Mouse (Mus musculus) neural tube, embryonic 13.5 days (tissue): ENCODE measurements around the gene Ankrd24. TPM values are rescaled to one million over a fixed set of nuclear protein-coding genes. Genes with fewer than 3 reads are reported as not detected.

Experiments
- ATAC-seq: fragments of 200-750 bp; cut with Nextera tagmentation; 2 replicates; pipeline ENCODE4 v1.8.0; 2017; ENCODE audit warnings: low read depth, mild to moderate bottlenecking, moderate TSS enrichment, moderate library complexity
- H3K27ac ChIP-seq: fragments of 300-500 bp; sonication (generic); replicated peaks from 2 replicates; pipeline ENCODE4 v1.5.1; 2015; ENCODE audit warnings: moderate library complexity, mild to moderate bottlenecking, inconsistent platforms
- H3K27me3 ChIP-seq: fragments of 300-500 bp; sonication (generic); 2 replicates; pipeline ENCODE4 v1.6.1; 2015; ENCODE audit warnings: mild to moderate bottlenecking, inconsistent platforms
- H3K36me3 ChIP-seq: fragments of 300-500 bp; sonication (generic); 2 replicates; pipeline ENCODE4 v1.6.1; 2015; ENCODE audit warnings: mild to moderate bottlenecking, inconsistent platforms
- H3K4me1 ChIP-seq: fragments of 300-500 bp; sonication (generic); replicated peaks from 2 replicates; pipeline ENCODE4 v1.6.1; 2015; ENCODE audit warnings: inconsistent platforms
- H3K4me2 ChIP-seq: fragments of 300-500 bp; sonication (generic); 2 replicates; pipeline ENCODE4 v1.6.1; 2015; ENCODE audit warnings: inconsistent platforms, mild to moderate bottlenecking, moderate library complexity
- H3K4me3 ChIP-seq: fragments of 300-500 bp; sonication (generic); 2 replicates; pipeline ENCODE4 v1.5.1; 2015; ENCODE audit warnings: mild to moderate bottlenecking, inconsistent platforms
- H3K9ac ChIP-seq: fragments of 300-500 bp; sonication (generic); 2 replicates; pipeline ENCODE4 v1.6.1; 2015; ENCODE audit warnings: moderate library complexity, mild to moderate bottlenecking, inconsistent platforms
- H3K9me3 ChIP-seq: fragments of 300-500 bp; sonication (generic); 2 replicates; pipeline ENCODE4 v1.6.1; 2016; ENCODE audit warnings: inconsistent platforms
- WGBS: fragments of 180-500 bp; shearing (Covaris S2); methylation state at CpG from one replicate; pipeline ENCODE4 v1.1.7; 2015; 5-methylcytosine and 5-hydroxymethylcytosine counted together
- polyA plus RNA-seq: library from polyadenylated mRNA; unstranded; fragments of >200 nt; fragmentation: Nextera tagmentation; extraction: Ambion mirVana; gene quantifications from 2 replicates; pipeline ENCODE4 v1.2.1, GENCODE M21; 2015

Ankrd24 gene
- polyA plus RNA-seq, 1 experiment from 2014 or later: 11.8 TPM

DNA sequence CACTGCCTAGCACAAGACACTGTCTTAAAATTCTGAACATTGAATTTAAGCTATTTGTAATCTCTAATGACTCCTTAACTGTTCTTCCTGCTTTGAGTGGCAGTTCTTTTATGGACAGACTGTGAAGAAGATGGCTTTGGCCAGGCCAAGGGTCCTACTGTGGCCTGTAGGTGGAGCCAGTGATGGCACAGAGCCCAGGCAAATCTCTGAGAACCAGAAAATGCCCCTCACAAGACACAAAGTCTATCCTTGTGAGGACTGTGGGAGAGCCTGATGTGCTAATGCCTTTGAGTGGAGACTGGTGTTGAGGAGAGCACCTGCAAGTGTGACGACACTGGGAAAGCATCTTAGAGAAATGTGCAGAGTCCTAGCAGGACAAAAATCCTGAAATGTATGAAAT is 20.0 kb upstream of the Ankrd24 start:
- H3K9me3 ChIP-seq: no peaks in the 10 kb centered on the region
- 0 out of 2 replicates have a peak, but pooled peaks cover 3% of the 10 kb centered on the region for H3K36me3 ChIP-seq
- no peak overlapping the region for H3K9ac ChIP-seq
- no peak overlapping the region for H3K27ac ChIP-seq
- H3K4me1 ChIP-seq: peaks cover 23% of the 10 kb centered on the region
- H3K4me3 ChIP-seq: no peak overlapping the region
- no peak overlapping the region for H3K4me2 ChIP-seq
- WGBS: 95% methylated on average over 1 of the region's 1 CpGs
- no peak for ATAC-seq
- no peaks in the 10 kb centered on the region; the same call in 1 of the 2 replicates for H3K27me3 ChIP-seq

DNA sequence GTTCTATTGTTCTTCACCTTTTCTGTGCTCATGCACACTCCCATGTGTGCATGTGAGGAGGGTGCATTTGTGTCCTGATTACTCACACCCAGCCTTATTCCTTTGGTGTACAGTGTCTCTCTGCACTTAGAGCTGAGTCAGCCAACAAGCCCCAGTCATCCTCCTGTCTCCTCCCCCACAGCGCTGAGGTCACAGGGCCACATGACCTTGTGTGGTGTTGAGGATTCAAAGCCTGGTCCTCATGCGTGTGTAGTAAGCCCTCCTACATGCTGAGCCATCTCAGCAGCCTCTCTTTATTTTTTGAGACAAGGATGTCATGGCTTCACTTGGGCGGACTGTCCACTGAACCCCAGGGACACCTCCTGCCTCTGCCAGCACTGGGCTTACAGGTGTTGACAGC is 15.6 kb upstream of the Ankrd24 start:
- Histone ChIP-seq H3K4me1 (no peaks in the 10 kb centered on the region), H3K9me3 (no peaks in the 10 kb centered on the region), H3K27ac (no peak overlapping the region), H3K36me3 (0 out of 2 replicates have a peak, but pooled peaks cover 3% of the 10 kb centered on the region), H3K9ac (no peak overlapping the region), H3K27me3 (no peaks in the 10 kb centered on the region; the same call in 1 of the 2 replicates), H3K4me2 (no peak overlapping the region), H3K4me3 (no peak overlapping the region)
- no peak for ATAC-seq
- 60% methylated on average over 3 of the region's 3 CpGs for WGBS

DNA sequence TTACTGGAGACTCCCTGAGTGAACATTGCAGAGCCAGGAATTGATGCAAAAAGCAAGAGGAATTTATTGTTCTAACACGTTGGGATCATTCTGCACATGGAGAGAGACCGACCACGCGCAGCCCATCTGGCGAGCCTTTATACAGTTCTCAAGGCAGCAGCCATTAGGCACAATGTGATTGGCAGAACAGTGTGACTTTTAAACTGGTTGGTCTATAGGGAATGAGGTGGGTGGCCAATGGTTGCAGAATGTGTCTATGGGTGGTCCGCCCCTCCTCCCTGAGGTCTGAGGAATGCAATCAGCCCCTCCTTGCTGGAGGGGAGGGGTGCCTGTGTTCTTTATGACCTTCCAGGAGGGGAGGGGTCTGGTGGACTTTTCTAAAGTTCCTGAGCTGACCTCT is 12.9 kb upstream of the Ankrd24 start:
- no peak overlapping the region for H3K9ac ChIP-seq
- H3K9me3 ChIP-seq: no peaks in the 10 kb centered on the region
- H3K4me1 ChIP-seq: no peaks in the 10 kb centered on the region
- H3K27ac ChIP-seq: no peak overlapping the region
- no peaks in the 10 kb centered on the region; the same call in 1 of the 2 replicates for H3K27me3 ChIP-seq
- H3K4me2 ChIP-seq: 0 out of 2 replicates have a peak overlapping the region, but pooled peaks have one; percentile 7
- H3K36me3 ChIP-seq: peaks cover 3% of the 10 kb centered on the region; the same call in 1 of the 2 replicates
- no peak overlapping the region for H3K4me3 ChIP-seq
- 24% methylated on average over 6 of the region's 6 CpGs for WGBS
- ATAC-seq: no peak

DNA sequence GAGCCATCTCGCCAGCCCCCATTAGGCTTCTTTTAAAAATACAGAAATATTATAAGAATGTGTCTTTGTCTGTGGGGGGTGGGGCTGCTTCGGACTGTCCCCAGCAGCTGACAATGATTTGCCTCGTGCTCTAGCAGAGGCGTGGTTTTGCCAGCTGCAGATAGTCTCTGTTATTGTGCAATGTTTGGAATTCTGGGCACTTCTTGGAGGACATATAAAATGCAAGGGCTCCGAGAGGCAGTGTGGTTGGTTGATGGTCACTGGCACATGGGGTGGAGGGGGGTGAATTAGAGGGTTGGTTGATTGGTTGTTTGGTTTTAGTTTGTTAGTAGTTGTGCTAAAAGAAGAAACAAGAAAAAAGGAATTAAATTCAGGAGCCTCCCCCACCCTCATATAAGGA is 8.4 kb upstream of the Ankrd24 start:
- no peaks in the 10 kb centered on the region for H3K27me3 ChIP-seq
- no peak overlapping the region for H3K4me2 ChIP-seq
- no peak overlapping the region for H3K27ac ChIP-seq
- H3K4me1 ChIP-seq: no peaks in the 10 kb centered on the region
- H3K9ac ChIP-seq: no peak overlapping the region
- H3K36me3 ChIP-seq: peaks cover 45% of the 10 kb centered on the region
- ATAC-seq: no peak
- no peaks in the 10 kb centered on the region for H3K9me3 ChIP-seq
- 87% methylated on average over 5 of the region's 5 CpGs for WGBS
- H3K4me3 ChIP-seq: no peak overlapping the region

DNA sequence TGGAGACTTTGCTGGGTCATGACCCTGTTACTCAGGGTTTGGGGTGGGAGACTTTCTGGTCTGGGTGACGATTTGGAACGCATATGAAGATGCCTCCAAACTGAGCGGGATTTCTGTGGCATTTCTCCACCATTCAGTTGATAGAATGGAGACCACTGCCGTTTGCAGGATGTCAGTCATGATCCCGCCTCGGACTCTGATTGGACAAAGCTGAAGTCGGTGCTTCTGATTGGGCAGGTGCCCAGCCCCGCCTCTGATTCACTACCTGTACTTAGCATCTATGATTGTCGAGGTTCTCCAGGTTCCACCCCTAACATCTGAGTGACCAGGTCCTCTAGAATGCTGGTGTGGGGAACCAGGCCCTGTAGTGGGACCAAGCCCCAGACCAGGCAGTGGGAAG is 7.6 kb upstream of the Ankrd24 start:
- 60% methylated on average over 9 of the region's 9 CpGs for WGBS
- Histone ChIP-seq H3K9ac (no peak overlapping the region), H3K36me3 (peaks cover 53% of the 10 kb centered on the region), H3K27me3 (no peaks in the 10 kb centered on the region), H3K9me3 (no peaks in the 10 kb centered on the region), H3K4me2 (no peak overlapping the region), H3K4me3 (no peak overlapping the region), H3K27ac (no peak overlapping the region), H3K4me1 (peaks cover 4% of the 10 kb centered on the region; the same call in 1 of the 2 replicates)
- no peak for ATAC-seq

DNA sequence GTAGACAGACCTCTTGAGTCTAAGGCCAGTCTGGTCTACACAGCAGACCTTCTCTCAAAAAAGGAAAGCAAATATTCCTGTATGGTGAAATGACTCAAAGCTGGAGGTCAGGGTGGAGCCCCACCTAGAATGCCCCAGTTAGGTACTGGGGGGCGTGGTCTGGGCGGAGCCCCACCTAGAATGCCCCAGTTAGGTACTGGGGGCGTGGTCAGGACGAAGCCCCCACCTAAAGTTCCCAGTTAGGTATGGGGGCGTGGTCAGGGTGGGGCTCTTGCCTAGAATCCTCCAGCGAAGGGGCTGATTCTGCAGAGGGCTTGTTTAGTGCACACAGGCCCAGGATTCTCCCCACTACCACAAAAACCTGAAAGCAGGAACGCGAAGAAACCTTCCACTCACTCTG is 4.9 kb upstream of the Ankrd24 start:
- 69% methylated on average over 8 of the region's 8 CpGs for WGBS
- no peak overlapping the region for H3K4me3 ChIP-seq
- ATAC-seq: no peak
- no peak overlapping the region for H3K27ac ChIP-seq
- H3K9ac ChIP-seq: no peak overlapping the region
- no peak overlapping the region for H3K4me2 ChIP-seq
- H3K36me3 ChIP-seq: peaks cover 55% of the 10 kb centered on the region
- H3K4me1 ChIP-seq: peaks cover 26% of the 10 kb centered on the region
- no peaks in the 10 kb centered on the region for H3K9me3 ChIP-seq
- H3K27me3 ChIP-seq: no peaks in the 10 kb centered on the region

DNA sequence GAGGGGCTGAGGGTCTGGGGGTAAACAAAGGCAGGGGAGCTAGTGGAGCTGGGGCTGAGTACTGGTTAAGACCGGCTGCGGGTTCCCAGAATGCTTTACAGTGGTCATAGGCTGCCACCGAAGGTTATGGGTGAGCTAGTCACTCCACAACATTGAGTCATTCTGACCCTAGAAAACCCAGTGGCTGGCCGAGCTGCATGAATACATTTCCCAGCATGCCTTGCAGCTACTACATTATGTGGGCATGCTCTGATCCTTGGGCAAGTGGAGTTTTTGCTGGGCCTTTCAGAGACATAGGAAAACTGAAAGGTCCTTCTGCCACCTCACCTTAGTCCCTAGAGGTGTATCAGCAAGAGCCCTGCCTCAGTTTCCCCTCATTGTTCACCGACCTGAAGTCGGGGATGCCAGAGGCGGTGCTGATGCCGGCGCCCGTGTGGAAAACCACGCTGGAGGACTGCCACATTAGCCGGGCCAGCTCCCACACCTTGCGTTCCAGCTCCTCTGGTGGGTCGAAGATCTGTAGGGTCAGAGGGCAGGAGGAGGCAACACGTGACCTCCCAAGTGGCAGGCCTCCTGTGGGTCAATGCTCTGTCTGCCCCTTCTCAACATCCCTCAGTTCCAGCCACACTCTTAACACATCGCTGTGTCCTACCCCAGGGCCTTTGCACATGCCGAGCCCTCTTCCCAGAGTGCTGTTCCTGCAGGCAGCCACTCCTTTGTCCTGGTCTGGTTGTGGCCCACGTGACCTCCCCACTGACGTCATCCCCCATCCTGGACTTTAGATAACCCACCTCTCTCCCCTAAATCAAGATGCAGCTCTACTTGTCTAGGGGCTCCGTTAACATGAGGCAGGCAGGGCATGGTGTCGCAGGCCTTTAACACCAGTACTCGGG is 2.0 kb upstream of the Ankrd24 start:
- no peaks in the 10 kb centered on the region for H3K9me3 ChIP-seq
- ATAC-seq: peak; percentile 21; the same call in 1 of the 2 replicates
- peaks cover 29% of the 10 kb centered on the region for H3K4me1 ChIP-seq
- H3K36me3 ChIP-seq: peaks cover 44% of the 10 kb centered on the region
- peak overlapping the region; percentile 91 for H3K9ac ChIP-seq
- peak overlapping the region; percentile 89 for H3K4me2 ChIP-seq
- H3K27me3 ChIP-seq: 0 out of 2 replicates have a peak, but pooled peaks cover 2% of the 10 kb centered on the region
- WGBS: 90% methylated on average over 22 of the region's 22 CpGs
- peak overlapping the region; percentile 80 for H3K4me3 ChIP-seq
- H3K27ac ChIP-seq: peak overlapping the region; percentile 91

DNA sequence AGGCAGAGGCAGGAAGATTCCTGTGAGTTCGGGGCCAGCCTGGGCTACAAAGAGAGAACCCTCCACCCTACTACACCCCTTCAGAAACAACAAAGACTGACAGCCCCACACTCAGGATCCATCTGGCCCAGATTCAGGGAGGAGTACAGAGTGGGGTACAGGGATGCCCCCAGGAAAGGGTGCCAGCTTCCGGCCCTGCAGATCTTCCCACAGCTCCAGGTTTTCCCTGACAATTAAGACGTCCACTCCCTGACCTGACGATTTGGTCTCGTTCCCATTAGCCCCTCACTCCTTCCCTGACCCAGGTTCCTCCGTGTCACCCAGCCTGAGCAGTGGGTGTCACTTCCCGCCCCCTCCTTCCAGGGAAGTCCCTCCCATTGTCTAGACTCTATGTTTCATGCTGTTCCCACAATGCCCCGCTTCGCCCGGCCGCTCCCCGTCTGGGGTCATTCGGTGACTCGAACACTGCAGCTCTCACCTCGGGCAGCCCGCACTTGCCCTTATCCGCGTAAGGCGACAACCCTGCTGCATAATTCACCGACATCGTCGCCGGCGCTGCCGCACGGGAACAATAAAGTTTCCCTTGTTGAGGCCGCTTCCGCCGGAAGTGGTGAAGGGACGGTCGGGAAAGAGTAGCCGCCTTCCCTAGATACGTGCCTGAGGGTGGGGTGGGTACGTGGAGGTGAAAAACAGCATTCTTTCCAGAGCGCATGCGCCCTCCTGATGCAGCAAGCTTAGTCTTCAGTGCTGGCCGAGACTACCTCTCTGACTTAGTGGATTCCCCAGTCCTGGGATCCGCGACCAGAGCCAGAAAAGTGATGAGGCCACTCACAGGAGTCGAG is 1.1 kb upstream of the Ankrd24 start, which contains the start of gene Sirt6:
Gene Sirt6 (minus strand): TSS at position 804 of the 842 bp plus-strand sequence.
- peaks cover 29% of the 10 kb centered on the region for H3K4me1 ChIP-seq
- WGBS: 6% methylated on average over 40 of the region's 40 CpGs
- no peaks in the 10 kb centered on the region for H3K9me3 ChIP-seq
- peak within 1 kb of the TSS; percentile 89 for H3K4me2 ChIP-seq
- H3K9ac ChIP-seq: peak within 1 kb of the TSS; percentile 91
- H3K4me3 ChIP-seq: peak within 1 kb of the TSS; percentile 80
- H3K27ac ChIP-seq: peak within 1 kb of the TSS; percentile 91
- H3K36me3 ChIP-seq: peaks cover 37% of the 10 kb centered on the region
- ATAC-seq: peak; percentile 89
- H3K27me3 ChIP-seq: peaks cover 4% of the 10 kb centered on the region; the same call in 1 of the 2 replicates

DNA sequence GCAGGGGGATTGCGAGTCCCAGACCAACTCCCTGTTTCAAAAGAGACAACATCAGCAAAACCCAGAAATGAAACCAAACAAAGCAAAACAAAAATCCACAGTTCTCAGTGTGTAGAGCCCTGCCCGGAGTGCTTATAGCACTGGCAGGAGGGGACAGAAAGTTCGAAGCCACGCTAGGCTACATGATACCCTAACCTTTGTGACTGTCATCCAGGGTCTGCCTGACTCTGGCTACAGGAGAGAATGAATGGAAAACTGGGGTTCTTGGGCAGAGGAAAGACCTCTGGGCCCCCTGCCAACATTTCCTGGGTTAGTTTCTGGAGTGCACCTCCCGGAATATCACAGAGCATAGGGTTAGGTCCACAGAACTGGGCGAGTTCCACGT is 512 bp upstream of the Ankrd24 start:
- Histone ChIP-seq H3K27me3 (peaks cover 11% of the 10 kb centered on the region; the same call in 1 of the 2 replicates), H3K4me1 (peaks cover 29% of the 10 kb centered on the region), H3K9ac (peak overlapping the region; percentile 91), H3K9me3 (no peaks in the 10 kb centered on the region), H3K36me3 (peaks cover 31% of the 10 kb centered on the region), H3K27ac (peak overlapping the region; percentile 91), H3K4me2 (peak overlapping the region; percentile 89), H3K4me3 (peak overlapping the region; percentile 80)
- whole genome bisulfite sequencing: 69% methylated on average over 7 of the region's 7 CpGs
- peak; percentile 37 for ATAC-seq

DNA sequence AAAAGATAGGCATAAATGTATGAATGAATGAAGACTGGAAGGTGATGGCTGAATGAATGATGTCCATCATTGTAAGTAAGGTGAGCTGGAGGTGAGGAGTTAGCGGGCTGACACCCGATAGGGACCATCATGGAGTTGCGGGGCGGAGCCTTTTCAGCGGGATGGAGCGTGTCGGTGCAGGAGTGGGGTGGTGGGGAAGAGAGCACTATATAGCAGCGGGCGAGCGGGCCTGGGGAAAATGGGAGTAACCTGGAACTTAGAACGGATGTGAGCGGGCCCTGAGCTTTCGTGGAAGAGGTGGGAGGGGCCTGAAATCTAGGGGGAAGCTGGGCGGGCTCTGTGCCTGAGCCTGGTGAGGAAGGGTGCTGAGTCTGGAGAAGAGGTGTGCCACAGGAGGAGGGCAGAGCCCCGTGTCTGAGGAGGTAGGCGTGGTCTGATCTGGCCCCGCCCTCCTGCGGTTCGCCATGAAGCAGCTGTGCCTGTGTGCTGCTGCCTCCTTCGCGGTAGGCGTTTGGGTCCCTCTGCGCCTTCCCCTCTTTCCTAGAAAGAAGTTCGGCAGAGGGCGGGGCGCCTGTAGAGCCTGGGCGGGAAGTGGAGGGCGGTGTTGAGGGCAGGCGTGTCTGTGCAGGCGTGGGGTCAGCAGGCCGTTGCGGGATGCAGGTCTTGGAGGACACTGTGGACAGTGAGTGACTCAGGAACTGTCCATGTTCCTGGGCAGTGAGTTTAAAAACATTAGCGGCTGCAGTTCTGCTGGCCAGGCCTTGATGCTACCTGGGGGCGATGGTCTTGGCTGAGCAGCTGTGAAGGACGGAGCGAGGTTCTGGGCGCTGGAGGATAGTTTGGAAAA is 5.1 kb downstream of the Ankrd24 start:
- WGBS: 2% methylated on average over 37 of the region's 37 CpGs

DNA sequence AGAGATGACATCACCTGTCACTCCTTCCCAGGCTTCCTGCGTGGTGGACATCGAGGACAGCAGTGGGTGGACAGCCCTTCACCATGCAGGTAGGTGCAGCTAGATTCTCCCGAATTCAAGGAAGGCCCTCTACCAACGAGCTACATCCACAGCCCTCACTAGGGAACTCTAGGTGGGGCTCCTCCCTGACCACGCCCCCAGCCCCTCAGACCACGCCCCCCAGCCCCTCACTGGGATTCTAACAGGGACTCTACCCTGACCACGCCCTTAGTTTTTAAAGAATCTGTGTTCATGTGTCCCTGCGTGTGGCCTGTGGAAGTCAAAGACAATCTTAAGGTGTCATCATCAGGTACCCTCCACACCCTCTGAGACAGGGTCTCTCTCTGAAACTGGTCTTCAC is 8.0 kb downstream of the Ankrd24 start:
- Histone ChIP-seq H3K4me1 (peaks cover 19% of the 10 kb centered on the region), H3K9me3 (no peaks in the 10 kb centered on the region), H3K9ac (no peak overlapping the region), H3K27ac (no peak overlapping the region), H3K27me3 (peaks cover 9% of the 10 kb centered on the region; the same call in 1 of the 2 replicates), H3K4me2 (no peak overlapping the region), H3K4me3 (no peak overlapping the region), H3K36me3 (no peaks in the 10 kb centered on the region)
- ATAC-seq: no peak
- WGBS: 16% methylated on average over 8 of the region's 8 CpGs

More for the DNA sequence above, 5.1 kb downstream of the Ankrd24 start:
- peaks cover 17% of the 10 kb centered on the region for H3K4me1 ChIP-seq
- no peaks in the 10 kb centered on the region for H3K9me3 ChIP-seq
- H3K36me3 ChIP-seq: no peaks in the 10 kb centered on the region
- H3K27me3 ChIP-seq: peaks cover 11% of the 10 kb centered on the region; the same call in 1 of the 2 replicates
- ATAC-seq: peak; percentile 83
- peak overlapping the region; percentile 62 for H3K9ac ChIP-seq
- peak overlapping the region; percentile 39 for H3K4me3 ChIP-seq
- H3K27ac ChIP-seq: peak overlapping the region; percentile 56
- peak overlapping the region; percentile 63 for H3K4me2 ChIP-seq
